Mouse (Mus musculus) T-helper 2 cell (primary cell): ENCODE data around the gene Cdip1.
"Not testable (repeated sequence)": the region's sequence is repeated elsewhere in the genome, so short reads cannot be mapped to it uniquely, and the experiment has no call there.

Experiments used
- in situ Hi-C: fragments of 300-600 bp; cut with MboI, MseI; formaldehyde crosslinking; loops from one replicate; pipeline ENCODE4 v1.15.1; 2025; ENCODE audit warnings: high pct_unique_total_duplicates

The Cdip1 gene

DNA sequence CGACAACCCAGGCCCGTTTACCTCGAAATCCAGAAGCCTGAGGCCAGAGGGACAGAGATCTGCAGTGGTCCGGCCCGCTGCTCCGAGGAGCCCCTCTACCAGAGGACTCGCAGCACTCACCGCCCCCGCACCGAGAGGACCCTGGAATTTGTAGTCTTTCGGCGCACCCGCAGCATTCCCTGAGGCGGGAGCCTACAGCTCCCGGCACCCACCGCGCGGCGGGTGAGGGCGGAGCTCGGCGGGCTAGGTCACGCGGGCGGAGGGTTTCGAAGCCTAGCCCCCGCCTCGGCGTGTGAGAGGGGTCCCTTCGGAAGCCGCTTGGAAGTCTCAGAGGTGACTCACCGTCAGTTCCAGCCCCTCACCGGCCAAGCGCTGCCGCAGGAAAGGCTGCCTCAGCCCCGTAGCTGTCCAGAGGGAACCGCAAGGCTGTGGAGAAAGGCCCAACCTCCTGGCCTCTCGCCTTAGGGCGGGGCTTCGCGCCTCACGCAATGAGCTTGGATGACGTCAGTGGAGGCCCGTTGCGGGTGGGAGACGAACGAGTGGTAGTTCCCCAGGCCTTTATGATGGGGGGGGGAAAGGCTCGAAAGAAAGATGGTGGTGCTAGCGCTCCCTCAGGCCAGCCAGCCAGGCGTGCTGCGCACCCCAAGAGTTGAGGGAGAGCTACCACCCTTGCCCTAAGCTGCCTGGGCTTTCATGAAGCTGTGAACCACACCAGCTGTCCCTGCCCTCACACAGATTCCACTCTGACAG lies at the start of gene Cdip1:
Gene Cdip1 (minus strand): TSS at position 483 of the 750 bp plus-strand sequence.
- in situ Hi-C loops, result loop anchor here (5.0 kb wide), 1 partner anchor 63 kb away; the partner anchor contains the start of gene Hmox2

DNA sequence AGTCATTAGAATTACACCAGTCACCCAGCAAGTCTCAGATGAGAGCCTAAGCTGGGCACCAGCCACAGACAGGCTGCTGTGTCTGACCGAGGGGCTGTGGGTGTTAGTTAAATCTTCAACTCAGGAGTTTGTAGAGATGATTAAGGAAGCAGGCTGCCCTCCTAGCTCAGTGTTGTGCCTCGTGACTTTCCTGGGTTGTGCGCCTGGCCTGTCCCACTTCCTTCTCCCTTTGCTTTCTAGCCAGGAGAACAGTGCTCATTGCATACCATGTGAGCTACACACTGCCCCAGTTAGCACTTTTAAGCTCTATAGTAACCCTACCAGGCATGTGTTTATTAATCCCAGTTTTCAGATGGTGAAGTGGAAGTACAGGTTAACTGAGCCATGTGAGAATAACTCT lies 49.5 kb upstream of the Cdip1 start:
- in situ Hi-C loops, result loop anchor here (10.0 kb wide), 1 partner anchor 275 kb away; no protein-coding TSS in a partner anchor

DNA sequence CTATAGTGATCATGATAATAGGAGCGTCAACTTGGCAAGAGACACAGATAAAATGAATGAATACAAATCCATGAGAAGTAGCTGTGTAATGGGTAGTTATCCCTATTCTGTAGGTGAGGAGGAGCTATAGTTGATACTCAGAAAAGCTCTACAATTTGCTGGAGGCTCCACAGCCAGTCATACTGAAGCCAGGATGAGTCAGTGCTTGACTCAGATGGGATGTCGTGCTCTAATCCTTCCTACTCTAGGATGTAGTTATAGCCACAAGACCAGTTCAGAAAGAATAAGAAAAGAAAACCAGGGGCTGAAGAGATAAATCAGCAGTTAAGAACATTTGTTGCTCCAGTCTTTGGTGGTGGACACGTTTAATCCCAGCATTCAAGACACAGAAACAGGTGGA lies 47.5 kb upstream of the Cdip1 start:
- in situ Hi-C loops, result loop anchor here (10.0 kb wide), 1 partner anchor 277 kb away; no protein-coding TSS in a partner anchor

DNA sequence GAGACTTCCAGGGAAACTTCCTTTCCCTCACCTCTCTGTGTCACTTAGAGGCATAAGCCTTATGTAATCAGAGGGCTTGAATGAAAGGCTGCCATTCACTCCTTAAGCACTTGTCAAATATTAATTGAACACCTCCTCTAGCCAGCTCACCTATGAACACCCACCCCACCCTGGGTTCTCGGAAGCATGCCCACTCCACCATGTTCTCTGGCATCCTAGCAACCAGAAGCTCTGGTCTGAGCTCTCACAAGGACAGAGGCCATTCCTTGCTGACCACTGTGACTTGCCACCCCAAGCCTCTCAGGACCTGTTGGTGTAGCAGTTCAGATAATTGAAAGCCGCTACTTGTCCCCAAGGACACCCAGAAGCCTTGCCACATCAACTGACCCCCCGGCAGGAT lies 45.1 kb upstream of the Cdip1 start, which contains the start of gene 4930562C15Rik:
Gene 4930562C15Rik (plus strand): TSS at position 226 of the 400 bp plus-strand sequence.
- in situ Hi-C loops, result loop anchor here (10.0 kb wide), 1 partner anchor 280 kb away; no protein-coding TSS in a partner anchor

DNA sequence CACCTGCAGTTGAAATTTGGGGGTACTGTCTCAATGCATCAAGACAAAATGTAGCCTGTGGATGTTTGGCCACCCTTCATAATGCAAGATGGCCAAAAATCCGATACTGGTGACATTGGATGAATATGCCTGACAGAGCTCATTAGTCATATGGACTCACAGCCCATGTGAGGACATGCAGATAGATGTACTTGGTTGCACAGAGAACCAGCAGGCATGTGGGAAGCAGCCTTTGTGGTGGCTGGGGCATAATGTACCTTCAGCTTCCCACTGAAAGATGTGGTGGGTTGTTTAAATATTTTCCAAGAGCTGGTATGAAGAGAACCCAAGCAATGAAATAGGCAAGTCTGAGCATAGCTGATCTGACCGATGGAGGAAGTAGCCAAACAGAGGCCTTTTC lies 43.8 kb upstream of the Cdip1 start:
- in situ Hi-C loops, result loop anchor here (10.0 kb wide), 1 partner anchor 281 kb away; no protein-coding TSS in a partner anchor

DNA sequence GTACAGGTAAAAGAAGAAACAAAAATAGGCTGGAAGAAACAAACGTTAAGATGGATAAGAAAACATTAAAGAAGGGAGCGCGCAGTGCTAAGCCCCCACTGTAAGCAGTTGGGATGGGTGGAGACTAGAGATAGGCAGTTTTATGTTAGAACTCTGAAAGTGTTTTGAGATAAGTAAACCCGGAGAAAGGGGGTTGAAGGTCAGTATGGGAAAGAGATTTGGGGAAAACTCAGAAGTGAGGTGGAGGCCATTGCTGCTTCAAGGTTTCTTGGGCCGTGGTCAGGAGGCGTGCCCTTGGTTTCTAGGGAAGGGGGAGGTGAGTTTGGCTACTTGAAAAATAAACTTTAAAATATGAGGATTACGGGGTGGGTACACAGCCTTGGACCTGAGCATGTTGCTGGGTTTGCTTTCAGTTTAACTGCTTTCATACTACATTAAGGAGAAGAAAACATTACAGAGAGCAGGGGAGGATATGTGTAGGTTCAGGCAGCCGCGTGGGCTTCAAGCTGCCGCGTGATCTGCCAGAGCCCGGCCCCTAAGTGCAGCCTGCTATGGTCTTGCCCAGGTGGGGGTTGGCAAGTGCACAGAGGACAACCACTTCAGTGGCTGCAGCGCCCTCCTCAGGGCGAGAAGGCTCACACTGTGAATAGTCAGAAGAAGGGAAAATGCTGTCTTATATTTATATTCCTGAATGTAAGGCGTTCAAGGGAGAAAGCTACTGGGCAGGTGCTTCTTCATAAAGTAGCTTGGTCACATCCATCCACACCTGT lies 41.7 kb upstream of the Cdip1 start:
- in situ Hi-C loops, result loop anchor here (10.0 kb wide), 1 partner anchor 283 kb away; no protein-coding TSS in a partner anchor

DNA sequence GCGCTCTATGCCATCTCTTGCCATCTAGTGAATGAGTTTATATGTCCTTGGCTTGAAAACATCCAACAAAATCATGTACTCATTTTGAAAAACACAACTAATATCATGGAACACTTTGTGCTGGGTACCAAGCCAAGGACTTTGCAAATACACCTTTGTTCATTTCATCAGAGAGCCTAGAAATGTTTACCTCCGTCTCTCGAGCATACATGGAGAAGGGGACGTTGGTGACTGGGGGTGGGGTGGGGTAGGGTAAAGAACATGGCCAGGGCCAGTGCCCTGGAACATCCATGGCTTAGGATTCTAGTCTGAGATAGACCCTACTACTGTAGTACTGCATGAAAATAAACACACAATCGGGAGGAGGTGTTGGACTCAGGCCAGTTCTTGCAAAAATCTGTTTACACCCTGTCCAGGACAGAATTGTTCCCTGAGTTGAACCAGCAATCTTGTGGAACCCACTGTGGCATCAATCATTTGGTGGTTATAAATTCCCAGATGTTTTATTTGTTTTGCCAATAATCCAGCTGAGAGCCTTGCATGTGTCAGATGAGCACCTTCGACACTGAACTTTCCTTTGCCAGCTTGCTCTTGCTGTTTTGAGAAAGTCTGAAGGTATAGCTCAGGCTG lies 39.3 kb upstream of the Cdip1 start:
- in situ Hi-C loops, result no loop called here

DNA sequence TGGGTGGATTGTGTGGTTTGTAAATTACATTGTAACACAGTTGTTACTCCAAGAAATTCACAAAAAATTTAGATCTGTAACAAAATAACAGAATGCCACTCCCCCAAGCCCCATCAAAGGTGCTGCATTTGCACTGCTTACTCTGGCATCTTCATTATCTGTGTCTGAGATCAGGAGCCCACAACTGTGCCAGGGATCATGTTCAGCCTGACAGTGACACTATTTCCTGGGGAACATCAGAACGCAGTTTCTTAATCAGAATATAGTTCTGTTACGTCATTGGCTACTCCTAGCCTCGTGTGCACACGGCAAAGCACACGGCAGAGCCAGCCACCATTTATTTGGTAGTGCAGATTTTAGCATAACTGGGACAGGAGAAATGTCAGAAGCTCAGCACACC lies 37.5 kb upstream of the Cdip1 start:
- in situ Hi-C loops, result no loop called here

DNA sequence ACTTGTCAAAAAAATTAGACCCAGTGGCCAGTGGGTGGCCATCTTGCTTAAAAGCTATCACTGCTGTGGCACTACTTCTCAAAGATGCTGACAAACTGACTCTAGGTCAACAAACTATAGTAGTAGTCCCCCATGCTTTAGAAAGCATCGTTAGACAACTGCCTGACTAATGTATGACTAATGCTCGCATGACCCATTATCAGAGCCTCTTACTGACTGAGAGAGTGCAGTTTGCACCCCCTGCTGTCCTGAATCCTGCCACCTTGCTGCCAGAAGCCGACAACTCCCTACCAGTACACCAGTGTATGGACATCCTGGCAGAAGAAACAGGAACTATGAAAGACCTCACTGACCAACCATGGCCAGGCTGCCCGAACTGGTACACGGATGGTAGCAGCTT lies 34.4 kb upstream of the Cdip1 start:
- in situ Hi-C loops, result not testable (repeated sequence)

DNA sequence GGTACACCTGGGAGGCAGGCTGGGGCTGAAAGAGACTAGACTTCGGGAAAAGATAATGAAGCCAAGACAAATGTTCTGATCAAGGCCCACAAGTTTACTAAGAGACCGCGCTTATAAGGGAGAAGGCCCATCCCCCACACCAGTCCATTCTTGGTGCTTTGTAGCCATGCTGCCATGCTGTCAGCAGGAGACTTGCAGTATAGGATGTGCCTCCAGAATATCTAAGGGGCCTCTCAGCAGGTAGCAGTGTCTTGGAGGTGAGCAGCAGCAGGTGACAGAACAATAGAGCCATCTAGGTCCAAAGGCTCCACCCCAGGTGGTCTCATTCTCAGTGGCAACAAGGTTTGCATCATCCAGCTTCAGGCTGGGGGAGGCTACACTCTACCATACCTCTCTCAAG lies 28.3 kb upstream of the Cdip1 start:
- in situ Hi-C loops, result no loop called here

DNA sequence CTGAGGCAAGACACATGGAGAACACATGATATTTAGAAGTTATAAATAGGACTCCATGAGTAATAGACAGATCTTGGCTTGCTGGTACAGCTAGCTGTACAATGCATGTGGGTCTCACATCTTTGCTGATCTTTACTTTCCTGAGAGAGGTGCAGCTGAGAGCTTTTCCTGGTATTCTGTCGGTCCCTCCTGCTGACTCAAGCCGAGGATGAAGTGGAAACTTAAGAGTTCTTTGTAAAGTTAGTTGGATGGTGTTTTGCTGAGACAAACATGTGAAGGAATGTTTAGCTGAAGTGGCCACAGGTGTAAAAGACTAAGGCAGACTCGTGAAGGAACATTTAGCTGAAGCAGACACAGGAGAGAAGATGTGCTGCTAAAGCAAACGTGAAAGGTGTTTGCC lies 6.5 kb upstream of the Cdip1 start:
- in situ Hi-C loops, result no loop called here

DNA sequence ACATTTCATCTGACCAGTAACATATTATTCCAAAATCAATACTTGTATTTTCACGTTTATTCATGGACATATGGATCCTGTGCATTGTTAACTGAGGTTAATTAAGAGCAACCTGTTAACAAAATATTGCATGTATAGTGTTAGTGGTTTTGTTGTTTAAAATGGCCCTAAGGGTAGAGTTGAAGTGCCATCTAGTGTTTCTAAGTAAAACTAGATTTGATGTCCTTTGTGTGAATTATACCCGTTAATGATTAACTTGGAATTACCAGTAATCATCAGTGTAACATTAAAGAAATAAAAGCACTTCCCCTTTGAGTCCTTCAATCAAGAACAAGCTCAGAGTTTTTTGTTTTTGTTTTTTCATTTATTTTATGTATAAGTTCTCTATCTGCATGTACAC lies 1.2 kb upstream of the Cdip1 start:
- in situ Hi-C loops, result no loop called here

DNA sequence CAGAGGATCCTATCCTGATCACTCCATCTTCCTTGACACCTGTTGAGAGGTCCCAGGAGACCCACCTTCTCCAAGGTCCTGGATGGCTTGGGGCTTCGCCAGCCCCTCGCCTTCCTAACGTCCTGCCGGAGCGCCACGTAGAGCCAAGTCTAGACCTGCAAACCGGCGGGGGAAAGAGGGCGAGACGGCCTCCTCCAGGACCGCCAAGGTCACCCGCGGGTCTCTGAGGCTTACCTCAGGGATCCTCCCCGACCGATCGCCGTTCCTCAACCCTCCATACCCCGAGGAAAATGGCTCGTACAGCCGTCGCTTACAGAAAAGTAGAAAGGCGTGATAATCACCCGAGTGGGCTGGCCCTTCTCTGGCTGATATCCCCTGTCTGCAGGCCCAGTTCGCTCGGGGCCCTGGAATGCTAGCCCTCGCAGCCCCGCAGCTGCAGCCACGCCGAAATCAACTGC lies 752 bp downstream of the Cdip1 start:
- in situ Hi-C loops, result loop anchor here (5.0 kb wide), 1 partner anchor 62 kb away; the partner anchor contains the start of gene Hmox2

DNA sequence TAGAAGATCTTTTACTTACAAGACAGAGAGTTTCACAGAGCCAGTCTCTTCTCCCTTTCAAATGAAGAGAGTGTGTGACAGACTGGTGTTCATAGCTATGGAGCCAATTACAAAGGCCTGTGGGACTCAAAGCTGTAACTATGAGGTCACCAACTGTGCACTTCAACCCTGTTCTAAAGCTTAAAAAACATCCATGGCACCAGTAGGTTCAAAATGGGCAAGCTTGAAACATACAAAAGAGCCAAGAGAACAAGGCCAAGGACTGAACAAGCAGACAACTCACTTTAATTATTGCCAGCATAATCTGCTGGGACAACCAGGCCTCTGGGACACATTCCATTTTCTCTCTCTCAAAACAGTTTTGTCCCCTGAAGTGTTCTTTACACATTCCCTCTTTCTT lies 1.9 kb downstream of the Cdip1 start:
- in situ Hi-C loops, result loop anchor here (5.0 kb wide), 1 partner anchor 61 kb away; the partner anchor contains the start of gene Hmox2

DNA sequence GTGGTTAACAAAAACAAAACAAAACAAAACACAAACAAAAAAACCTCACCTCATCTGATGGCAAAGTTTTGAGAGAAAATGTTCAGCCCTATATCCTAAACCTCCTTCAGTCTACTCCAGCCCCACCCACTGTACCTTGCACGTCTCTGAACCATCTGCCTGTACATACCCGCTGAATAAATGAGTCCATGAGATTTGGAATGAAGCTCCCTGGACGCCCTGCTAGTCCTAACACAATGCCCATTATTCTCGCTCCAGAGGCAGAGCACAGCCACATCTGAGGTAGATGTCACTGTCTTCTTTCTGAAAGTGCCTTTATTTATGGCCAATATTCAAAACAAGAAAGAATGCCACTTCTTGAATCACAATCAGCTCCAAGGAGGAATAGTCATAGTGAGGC lies 4.4 kb downstream of the Cdip1 start:
- in situ Hi-C loops, result loop anchor here (5.0 kb wide), 1 partner anchor 58 kb away; the partner anchor contains the start of gene Hmox2

DNA sequence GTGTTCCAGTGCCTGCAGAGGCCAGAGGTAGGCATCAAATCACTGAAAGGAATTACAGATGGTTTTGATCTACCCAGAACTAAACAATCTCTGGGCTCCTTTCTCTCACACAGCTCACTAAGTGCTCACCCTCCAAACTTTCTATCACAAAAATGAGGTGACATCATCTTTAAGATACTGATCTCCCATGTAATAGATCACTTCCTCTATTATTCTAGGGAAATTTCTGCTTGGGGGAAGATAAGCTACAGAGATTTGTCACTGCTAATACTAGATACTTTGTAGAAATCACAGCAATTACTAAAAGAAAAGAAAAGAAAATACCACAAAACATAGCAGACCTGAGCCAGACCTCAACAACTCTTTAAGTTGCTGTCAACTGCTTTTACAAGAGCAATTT lies 7.6 kb downstream of the Cdip1 start:
- in situ Hi-C loops, result no loop called here

DNA sequence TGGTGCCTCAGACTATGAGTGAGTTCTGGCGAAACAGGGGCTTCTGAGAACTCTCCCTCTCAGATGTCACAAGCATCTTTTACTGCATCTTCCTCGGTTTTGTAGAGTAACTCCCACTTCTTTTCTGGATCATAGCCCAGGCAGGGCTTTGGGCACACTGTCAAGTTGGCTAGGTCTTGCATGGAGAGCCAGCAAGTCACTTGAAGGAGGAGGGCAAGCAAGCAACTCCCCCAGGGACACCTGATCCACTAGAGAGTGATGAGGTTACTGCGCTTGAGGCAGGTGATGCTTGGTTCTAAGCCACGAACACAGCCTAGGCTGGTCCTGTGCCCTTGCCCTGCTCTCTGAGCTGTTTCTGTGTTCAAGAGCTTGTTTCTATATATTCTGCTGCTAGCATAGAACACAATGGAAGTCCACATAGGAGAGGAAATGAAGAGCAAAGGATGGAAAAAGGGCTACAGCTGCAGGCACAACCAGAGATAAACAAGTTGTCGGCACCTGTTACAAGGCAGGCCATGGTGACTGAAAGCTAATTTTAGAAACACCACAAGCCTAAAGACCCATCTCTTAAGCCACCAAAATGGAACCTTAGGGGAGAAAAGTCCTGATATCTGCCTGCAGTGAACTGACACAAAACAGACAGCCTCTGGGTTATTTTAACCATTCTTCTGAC lies 8.4 kb downstream of the Cdip1 start:
- in situ Hi-C loops, result no loop called here

DNA sequence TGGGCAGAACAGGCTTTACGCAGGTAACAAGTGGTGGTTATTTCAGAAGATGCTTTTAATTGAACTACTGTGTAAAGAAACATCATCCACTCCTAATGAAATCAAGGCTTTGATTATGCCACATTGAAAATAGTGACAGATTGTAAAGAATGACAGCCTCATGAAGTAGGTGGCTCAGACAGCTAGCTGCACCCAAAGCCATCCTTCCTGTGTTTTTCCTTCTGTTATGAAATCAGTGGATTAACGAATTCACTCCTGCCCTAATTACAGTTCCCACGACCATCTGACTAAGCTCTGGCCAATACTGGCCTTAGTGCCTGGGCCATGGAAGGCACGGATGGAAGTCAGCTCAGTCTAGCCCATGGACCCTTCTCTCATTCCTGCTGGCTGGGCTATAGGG lies 11.2 kb downstream of the Cdip1 start:
- in situ Hi-C loops, result no loop called here

DNA sequence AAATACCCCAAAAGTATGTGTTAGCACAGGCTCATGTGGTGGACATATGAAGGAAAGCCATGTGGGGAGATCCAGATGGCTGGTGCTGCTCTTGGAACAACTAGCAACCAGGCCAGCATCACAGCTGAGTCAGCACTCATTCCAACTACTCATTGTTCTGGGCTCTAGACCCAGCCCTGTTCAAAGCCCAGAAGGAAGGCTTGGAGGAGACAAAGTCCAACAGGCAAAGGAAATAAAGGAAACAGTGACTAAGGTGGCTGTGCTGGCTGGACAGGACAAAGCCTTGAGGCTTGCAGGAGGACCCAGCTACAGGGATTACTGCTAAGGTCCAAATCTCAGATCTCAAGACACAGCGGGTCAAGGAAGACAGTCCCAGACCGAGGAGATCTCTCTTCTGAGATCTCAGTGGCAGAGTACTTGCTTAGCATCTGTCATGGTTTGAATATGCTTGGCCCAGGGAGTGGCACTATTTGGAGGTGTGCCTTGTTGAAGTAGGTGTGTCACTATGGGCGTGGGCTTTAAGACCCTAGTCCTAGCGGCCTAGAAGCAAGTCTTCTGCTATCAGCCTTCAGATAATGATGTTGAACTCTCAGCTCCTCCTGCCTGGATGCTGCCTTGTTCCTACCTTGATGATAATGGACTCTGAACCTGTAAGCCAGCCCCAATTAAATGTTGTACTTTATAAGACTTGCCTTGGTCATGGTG lies 12.0 kb downstream of the Cdip1 start:
- in situ Hi-C loops, result no loop called here

DNA sequence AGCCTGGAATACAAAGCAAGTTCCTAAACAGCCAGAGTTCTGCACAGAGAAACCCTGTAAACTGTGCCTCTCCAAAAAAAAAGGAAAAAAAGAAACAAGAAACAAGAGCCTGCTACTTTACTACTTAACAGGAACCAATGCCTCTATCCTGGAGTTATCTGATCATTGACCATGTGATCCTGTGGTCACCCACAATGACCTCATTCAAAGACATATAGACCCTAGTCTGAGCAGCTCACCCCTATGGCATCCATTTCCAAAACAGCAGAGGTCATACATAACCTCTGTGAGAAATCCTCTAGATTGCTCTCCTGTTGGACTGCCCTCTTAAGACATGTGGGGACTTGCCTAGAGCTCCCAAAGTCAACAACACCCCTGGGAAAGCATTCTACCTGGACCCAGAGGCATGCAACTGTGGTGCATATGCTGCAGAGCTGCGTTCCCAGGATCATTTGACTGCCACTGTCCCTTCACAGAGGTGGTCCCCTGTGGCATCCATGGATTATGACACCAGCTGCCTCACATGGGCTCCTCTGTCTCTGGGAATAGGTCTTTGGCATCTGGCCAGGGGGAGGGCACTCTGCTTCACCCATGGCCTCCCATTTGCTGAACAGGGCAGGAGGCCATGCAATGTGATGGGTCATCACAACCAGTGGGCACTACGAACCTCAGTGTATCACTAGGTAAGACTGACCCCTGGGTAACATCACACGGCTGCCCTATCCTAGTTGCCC lies 12.8 kb downstream of the Cdip1 start:
- in situ Hi-C loops, result no loop called here
